Mouse (Mus musculus) retina, embryonic 14.5 days (tissue): ENCODE measurements around the gene Tmem222.

Experiments
- DNase-seq: peaks from one replicate; pipeline ENCODE4 v3.0.0-alpha.2; 2015; ENCODE audit warnings: low spot score

The Tmem222 gene

GRCm38 (mm10) chr4:133277104-133278026 is at the start of gene Tmem222:
TSS of gene Tmem222 (minus strand) at chr4:133277792.
- peak; percentile 98 for DNase-seq

GRCm38 (mm10) chr4:133319667-133320066 is 42.1 kb upstream of the Tmem222 start:
- no peak for DNase-seq

- DNase-seq = no peak
Measured at GRCm38 (mm10) chr4:133315991-133316390, 38.4 kb upstream of the Tmem222 start.

- DNase-seq = no peak
Measured at GRCm38 (mm10) chr4:133314896-133315295, 37.3 kb upstream of the Tmem222 start.

GRCm38 (mm10) chr4:133309948-133310347 is 32.4 kb upstream of the Tmem222 start:
- DNase-seq = peak; percentile 94

- DNase-seq = peak; percentile 81
Measured at GRCm38 (mm10) chr4:133307331-133307730, 29.7 kb upstream of the Tmem222 start.

- no peak for DNase-seq
Measured at GRCm38 (mm10) chr4:133305825-133306224, 28.2 kb upstream of the Tmem222 start.

- DNase-seq = no peak
Measured at GRCm38 (mm10) chr4:133304770-133305169, 27.2 kb upstream of the Tmem222 start.

GRCm38 (mm10) chr4:133302668-133303067 is 25.1 kb upstream of the Tmem222 start:
- DNase-seq = no peak

GRCm38 (mm10) chr4:133301802-133302201 is 24.2 kb upstream of the Tmem222 start:
- peak; percentile 88 for DNase-seq

GRCm38 (mm10) chr4:133300421-133300820 is 22.8 kb upstream of the Tmem222 start:
- DNase-seq = no peak

GRCm38 (mm10) chr4:133299701-133300100 is 22.1 kb upstream of the Tmem222 start:
- no peak for DNase-seq

- DNase-seq = no peak
Measured at GRCm38 (mm10) chr4:133298516-133299365, 21.1 kb upstream of the Tmem222 start.

GRCm38 (mm10) chr4:133297801-133298238 is 20.2 kb upstream of the Tmem222 start:
- DNase-seq = peak; percentile 88

- no peak for DNase-seq
Measured at GRCm38 (mm10) chr4:133297360-133297759, 19.8 kb upstream of the Tmem222 start.

GRCm38 (mm10) chr4:133294084-133294483 is 16.5 kb upstream of the Tmem222 start:
- no peak for DNase-seq

GRCm38 (mm10) chr4:133292901-133293843 is 15.6 kb upstream of the Tmem222 start:
- DNase-seq = peak; percentile 65

GRCm38 (mm10) chr4:133292405-133292804 is 14.8 kb upstream of the Tmem222 start:
- DNase-seq = peak; percentile 45

GRCm38 (mm10) chr4:133291255-133291654 is 13.7 kb upstream of the Tmem222 start:
- no peak for DNase-seq

GRCm38 (mm10) chr4:133286476-133287077 is 9.0 kb upstream of the Tmem222 start:
- no peak for DNase-seq

GRCm38 (mm10) chr4:133285950-133286349 is 8.4 kb upstream of the Tmem222 start:
- DNase-seq = no peak
